Mouse (Mus musculus): Measurements from ENCODE around the gene Snrnp200. TPM values are rescaled to one million over a fixed set of nuclear protein-coding genes. Genes with fewer than 3 reads are reported as not detected.
"Not testable (repeated sequence)": the region's sequence is repeated elsewhere in the genome, so short reads cannot be mapped to it uniquely, and the experiment has no call there.

Gene Snrnp200
- polyA plus RNA-seq (2015; fragmentation: Nextera tagmentation; extraction: Ambion mirVana): 11.3 and 13.5 TPM in 2 replicates

DNA sequence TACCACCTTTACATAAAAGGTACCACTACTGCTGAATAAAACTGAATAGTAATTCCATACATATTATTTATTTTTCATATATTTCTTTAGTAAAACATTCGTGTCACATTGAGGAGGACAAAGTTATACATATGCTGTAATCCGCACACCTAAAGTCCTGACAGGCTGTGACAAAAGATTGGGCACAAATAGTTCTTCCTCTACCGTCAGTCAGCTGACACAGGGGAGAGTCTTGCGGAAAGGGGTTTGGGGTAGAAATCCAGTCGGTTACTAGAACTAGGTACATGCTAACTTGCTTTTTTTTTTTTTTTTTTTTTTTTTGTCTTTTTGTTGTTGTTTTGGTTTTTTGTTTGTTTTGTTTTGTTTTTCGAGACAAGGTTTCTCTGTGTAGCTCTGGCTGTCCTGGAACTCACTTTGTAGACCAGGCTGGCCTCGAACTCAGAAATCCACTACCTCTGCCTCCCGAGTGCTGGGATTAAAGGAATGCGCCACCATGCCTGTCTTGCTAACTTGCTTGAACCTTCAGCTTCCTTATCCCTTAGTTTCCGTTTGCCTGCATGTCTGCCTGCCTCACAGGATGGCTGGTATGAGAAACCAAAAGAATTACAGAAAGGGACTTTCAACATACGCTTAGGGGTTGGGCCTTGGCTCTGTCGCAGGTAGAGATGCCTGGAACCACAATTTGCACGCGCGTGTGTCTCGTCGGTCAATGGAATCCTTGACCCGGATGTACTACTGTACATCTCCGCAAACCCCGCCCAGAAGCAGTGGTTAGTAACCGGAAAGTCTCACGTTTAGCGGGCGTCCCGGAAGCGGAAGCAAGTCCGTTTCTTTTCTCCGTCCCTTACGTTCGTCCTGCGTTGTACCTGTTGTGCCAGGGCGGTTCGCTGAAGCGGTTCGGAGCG, at the start of gene Snrnp200, which contains the start of gene 1810024B03Rik:
Gene Snrnp200 (plus strand): TSS at position 840 of the 905 bp plus-strand sequence.
Gene 1810024B03Rik (minus strand): TSS at position 734 of the 905 bp plus-strand sequence.
- Histone ChIP-seq H3K27ac (ENCODE audit: low read depth) (peak within 1 kb of the TSS; percentile 85), H3K4me1 (ENCODE audit: insufficient read depth) (peaks cover 9% of the 10 kb centered on the region), H3K4me3 (ENCODE audit: low read depth, low read length) (peak within 1 kb of the TSS; percentile 93), H3K36me3 (replicated peaks; ENCODE audit: insufficient read depth, low read length) (peaks cover 29% of the 10 kb centered on the region), H3K9ac (replicated peaks) (peak within 1 kb of the TSS; percentile 83), H3K9me3 (ENCODE audit: low read length) (no peaks in the 10 kb centered on the region), H3K4me2 (ENCODE audit: low read depth, low read length) (peak within 1 kb of the TSS; percentile 82), H3K27me3 (ENCODE audit: insufficient read depth, low read length) (no peaks in the 10 kb centered on the region)
- DNase-seq (peak; percentile 94), ATAC-seq (peak; percentile 97)
- 9% methylated on average over 36 of the region's 36 CpGs for WGBS (ENCODE audit: insufficient replicate concordance)
- TF ChIP-seq CTCF (IDR thresholded peaks at IDR 0.05; ENCODE audit: low read depth): no peak
- TF ChIP-seq EP300 (IDR thresholded peaks at IDR 0.05; ENCODE audit: low read depth): peak; percentile 67; the same call in 1 of the 2 replicates

DNA sequence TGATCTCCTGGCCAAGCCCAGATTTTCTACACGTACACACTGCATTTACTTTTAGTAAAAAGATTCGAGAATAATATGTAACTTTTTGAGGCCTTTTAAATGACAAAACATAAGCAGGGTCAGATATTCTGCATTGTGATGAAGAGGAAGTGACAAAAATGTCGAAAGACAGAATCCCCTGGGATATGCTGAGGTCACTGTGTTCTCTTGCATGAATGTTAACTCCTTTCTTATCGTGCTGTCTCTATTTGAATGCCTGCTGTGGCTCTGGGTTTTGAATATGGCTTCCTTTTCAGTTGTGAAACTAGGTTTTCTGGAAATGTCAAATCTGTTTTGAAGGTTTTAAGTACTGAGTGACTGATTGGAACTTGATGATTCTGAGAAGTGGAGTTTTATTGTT, 42.5 kb upstream of the Snrnp200 start:
- Histone ChIP-seq H3K36me3 (replicated peaks; ENCODE audit: insufficient read depth, low read length) (no peaks in the 10 kb centered on the region), H3K9me3 (ENCODE audit: low read length) (no peaks in the 10 kb centered on the region), H3K4me1 (ENCODE audit: insufficient read depth) (no peaks in the 10 kb centered on the region), H3K27me3 (ENCODE audit: insufficient read depth, low read length) (no peaks in the 10 kb centered on the region), H3K9ac (replicated peaks) (no peak overlapping the region), H3K4me3 (ENCODE audit: low read depth, low read length) (no peak overlapping the region), H3K27ac (ENCODE audit: low read depth) (no peak overlapping the region), H3K4me2 (ENCODE audit: low read depth, low read length) (no peak overlapping the region)
- ATAC-seq (no peak), DNase-seq (no peak)
- WGBS (ENCODE audit: insufficient replicate concordance): 42% methylated on average over 4 of the region's 4 CpGs
- TF ChIP-seq CTCF (IDR thresholded peaks at IDR 0.05; ENCODE audit: low read depth): no peak
- no peak for TF ChIP-seq EP300 (IDR thresholded peaks at IDR 0.05; ENCODE audit: low read depth)

DNA sequence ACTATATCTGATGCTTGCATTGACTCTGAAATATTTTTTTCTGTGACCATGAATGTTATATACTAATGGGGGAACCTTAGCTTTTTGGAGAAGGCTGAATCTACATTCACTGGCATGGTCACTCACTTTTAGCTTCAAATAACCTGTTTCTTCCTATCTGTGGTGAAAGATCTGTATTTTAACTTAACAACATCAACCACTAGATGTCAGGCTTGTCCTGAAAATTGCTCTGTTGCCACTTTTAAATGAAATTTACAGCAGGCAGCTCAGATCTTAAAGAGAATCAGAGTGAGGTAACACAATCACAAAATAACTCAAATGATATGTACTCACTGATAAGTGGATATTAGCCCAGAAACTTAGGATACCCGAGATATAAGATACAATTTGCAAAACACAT, 41.9 kb upstream of the Snrnp200 start:
- not testable (repeated sequence) for DNase-seq

DNA sequence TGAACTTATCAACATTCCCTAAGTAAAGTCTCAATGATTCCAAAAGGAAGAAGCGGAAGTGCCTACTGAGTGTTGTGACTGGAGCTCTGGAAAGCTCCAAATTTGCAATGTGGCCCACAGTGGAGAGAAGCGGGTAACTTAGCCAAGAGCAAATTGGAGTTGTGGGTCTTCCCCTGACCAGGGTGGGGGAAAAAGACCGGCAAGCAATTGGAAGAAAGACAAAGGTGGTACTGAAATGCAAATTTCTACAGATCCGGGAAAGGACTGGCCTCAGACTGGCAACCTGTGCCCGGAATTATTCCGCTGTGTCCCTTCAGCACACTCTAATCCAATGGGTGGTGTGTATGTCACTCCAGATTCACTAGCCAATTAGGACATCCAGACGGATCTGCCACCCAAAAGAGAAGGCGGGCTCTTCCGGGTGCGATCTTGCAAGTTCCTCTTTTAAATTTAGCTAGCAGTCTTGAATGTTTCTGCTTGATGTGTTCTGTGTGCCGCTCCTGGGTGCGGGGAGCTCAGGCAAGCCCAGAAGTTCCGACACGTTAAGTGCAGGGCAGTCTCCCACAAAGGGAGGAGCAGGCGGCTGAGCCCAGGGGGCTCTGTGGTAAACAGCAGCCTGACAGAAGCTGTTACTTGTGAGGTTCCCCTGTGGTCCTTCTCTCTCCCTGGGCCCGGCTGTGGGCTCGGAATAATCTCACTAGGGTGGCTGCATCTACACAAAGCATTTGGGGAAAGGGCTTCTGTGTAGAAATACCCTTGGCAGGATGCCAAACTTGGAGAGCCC, 25.4 kb upstream of the Snrnp200 start:
- no peaks in the 10 kb centered on the region for H3K9me3 ChIP-seq (ENCODE audit: low read length)
- peak overlapping the region; percentile 81 for H3K4me2 ChIP-seq (ENCODE audit: low read depth, low read length)
- peak overlapping the region; percentile 87 for H3K9ac ChIP-seq (replicated peaks)
- H3K27ac ChIP-seq (ENCODE audit: low read depth): peak overlapping the region; percentile 85
- peaks cover 8% of the 10 kb centered on the region; the same call in 1 of the 2 replicates for H3K4me1 ChIP-seq (ENCODE audit: insufficient read depth)
- WGBS (ENCODE audit: insufficient replicate concordance): 3% methylated on average over 17 of the region's 17 CpGs
- ATAC-seq (peak; percentile 100), DNase-seq (peak; percentile 79)
- no peaks in the 10 kb centered on the region for H3K36me3 ChIP-seq (replicated peaks; ENCODE audit: insufficient read depth, low read length)
- no peak; the same call in 1 of the 2 replicates for TF ChIP-seq EP300 (IDR thresholded peaks at IDR 0.05; ENCODE audit: low read depth)
- TF ChIP-seq CTCF (IDR thresholded peaks at IDR 0.05; ENCODE audit: low read depth): no peak
- no peaks in the 10 kb centered on the region for H3K27me3 ChIP-seq (ENCODE audit: insufficient read depth, low read length)
- H3K4me3 ChIP-seq (ENCODE audit: low read depth, low read length): peak overlapping the region; percentile 58

More for the DNA sequence above, 41.9 kb upstream of the Snrnp200 start:
- H3K9ac ChIP-seq (replicated peaks); H3K27ac ChIP-seq (ENCODE audit: low read depth); H3K4me1 ChIP-seq (ENCODE audit: insufficient read depth); H3K36me3 ChIP-seq (replicated peaks; ENCODE audit: insufficient read depth, low read length); H3K27me3 ChIP-seq (ENCODE audit: insufficient read depth, low read length); ATAC-seq; H3K9me3 ChIP-seq (ENCODE audit: low read length); H3K4me3 ChIP-seq (ENCODE audit: low read depth, low read length); H3K4me2 ChIP-seq (ENCODE audit: low read depth, low read length): not testable (repeated sequence)
- peak; percentile 62 for TF ChIP-seq CTCF (IDR thresholded peaks at IDR 0.05; ENCODE audit: low read depth)
- WGBS (ENCODE audit: insufficient replicate concordance): 7% methylated on average over 1 of the region's 1 CpGs

DNA sequence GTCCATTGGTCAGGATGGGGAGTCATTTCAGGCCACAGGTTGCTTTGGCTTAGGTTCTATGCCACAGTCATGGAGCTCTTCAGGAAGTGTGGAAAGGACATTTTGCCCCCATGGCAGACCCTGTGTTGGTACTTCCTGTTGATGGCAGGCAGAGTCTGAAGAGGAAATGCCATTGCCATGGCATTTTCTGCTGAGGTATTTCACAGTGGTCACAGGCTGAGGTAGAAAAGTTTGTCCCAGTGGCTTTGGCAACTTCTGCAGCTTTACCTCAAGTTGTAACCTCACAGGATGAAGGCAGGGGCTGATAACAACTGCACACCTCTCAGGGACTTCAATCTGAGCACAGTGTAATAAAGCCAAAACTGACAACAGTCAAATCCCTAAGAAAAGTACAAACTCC, 18.6 kb upstream of the Snrnp200 start:
- H3K27ac ChIP-seq (ENCODE audit: low read depth): no peak overlapping the region
- no peaks in the 10 kb centered on the region for H3K9me3 ChIP-seq (ENCODE audit: low read length)
- H3K4me2 ChIP-seq (ENCODE audit: low read depth, low read length): no peak overlapping the region
- DNase-seq: no peak
- H3K27me3 ChIP-seq (ENCODE audit: insufficient read depth, low read length): no peaks in the 10 kb centered on the region
- TF ChIP-seq EP300 (IDR thresholded peaks at IDR 0.05; ENCODE audit: low read depth) (no peak), CTCF (IDR thresholded peaks at IDR 0.05; ENCODE audit: low read depth) (no peak)
- no peak overlapping the region for H3K4me3 ChIP-seq (ENCODE audit: low read depth, low read length)
- H3K36me3 ChIP-seq (replicated peaks; ENCODE audit: insufficient read depth, low read length): no peaks in the 10 kb centered on the region
- H3K9ac ChIP-seq (replicated peaks): no peak overlapping the region
- ATAC-seq: no peak
- H3K4me1 ChIP-seq (ENCODE audit: insufficient read depth): no peaks in the 10 kb centered on the region

DNA sequence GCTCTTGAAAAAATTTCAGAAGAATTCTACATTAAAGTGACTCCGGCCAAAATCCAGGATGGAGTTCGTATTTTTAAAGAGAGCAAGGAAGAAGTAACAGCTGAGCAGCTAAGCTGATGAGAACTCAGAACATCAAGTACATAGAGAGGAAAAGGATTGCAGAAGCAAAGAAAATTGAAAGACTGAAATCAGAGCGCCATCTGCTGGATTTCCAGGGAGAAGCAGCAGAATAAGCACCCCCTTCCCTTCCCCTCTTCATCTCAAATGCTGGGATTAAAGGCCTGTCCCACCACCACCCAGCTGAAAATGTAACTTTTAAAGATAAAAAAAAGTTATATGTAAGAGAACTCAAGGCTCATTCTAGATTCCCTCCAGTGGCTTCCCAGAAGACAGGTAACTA, 3.3 kb upstream of the Snrnp200 start:
- Histone ChIP-seq H3K36me3 (replicated peaks; ENCODE audit: insufficient read depth, low read length) (peaks cover 4% of the 10 kb centered on the region; the same call in 1 of the 2 replicates), H3K27me3 (ENCODE audit: insufficient read depth, low read length) (no peaks in the 10 kb centered on the region), H3K9me3 (ENCODE audit: low read length) (no peaks in the 10 kb centered on the region), H3K9ac (replicated peaks) (no peak overlapping the region), H3K27ac (ENCODE audit: low read depth) (no peak overlapping the region), H3K4me2 (ENCODE audit: low read depth, low read length) (no peak overlapping the region), H3K4me1 (ENCODE audit: insufficient read depth) (peaks cover 9% of the 10 kb centered on the region), H3K4me3 (ENCODE audit: low read depth, low read length) (no peak overlapping the region)
- peak; percentile 70 for DNase-seq
- no peak for ATAC-seq
- TF ChIP-seq CTCF (IDR thresholded peaks at IDR 0.05; ENCODE audit: low read depth) (peak; percentile 87), EP300 (IDR thresholded peaks at IDR 0.05; ENCODE audit: low read depth) (no peak)
- WGBS (ENCODE audit: insufficient replicate concordance): 27% methylated on average over 3 of the region's 3 CpGs

DNA sequence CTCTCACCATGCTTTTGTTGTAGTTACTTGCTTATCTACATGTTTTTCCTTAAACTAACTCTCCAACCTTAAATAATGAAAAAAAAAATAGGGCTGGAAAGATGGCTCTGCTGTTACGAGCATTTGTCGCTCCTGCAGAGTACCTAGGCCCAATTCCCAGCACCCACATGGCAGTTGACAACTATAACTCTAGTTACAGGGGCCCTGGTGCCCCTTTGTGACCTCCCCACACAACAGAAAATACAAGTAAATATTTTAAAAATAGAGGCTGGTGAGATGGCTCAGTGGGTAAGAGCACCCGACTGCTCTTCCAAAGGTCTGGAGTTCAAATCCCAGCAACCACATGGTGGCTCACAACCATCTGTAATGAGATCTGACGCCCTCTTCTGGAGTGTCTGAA, 2.2 kb upstream of the Snrnp200 start:
- peaks cover 14% of the 10 kb centered on the region for H3K36me3 ChIP-seq (replicated peaks; ENCODE audit: insufficient read depth, low read length)
- H3K27me3 ChIP-seq (ENCODE audit: insufficient read depth, low read length); H3K4me2 ChIP-seq (ENCODE audit: low read depth, low read length); H3K27ac ChIP-seq (ENCODE audit: low read depth); H3K4me3 ChIP-seq (ENCODE audit: low read depth, low read length); H3K4me1 ChIP-seq (ENCODE audit: insufficient read depth); ATAC-seq; H3K9me3 ChIP-seq (ENCODE audit: low read length); H3K9ac ChIP-seq (replicated peaks); DNase-seq: not testable (repeated sequence)
- 86% methylated on average over 4 of the region's 4 CpGs for WGBS (ENCODE audit: insufficient replicate concordance)

All from liver, postnatal 0 days (tissue).